Mouse (Mus musculus) forebrain, embryonic 16.5 days (tissue): Measurements from ENCODE around the gene Grm4. TPM values are rescaled to one million over a fixed set of nuclear protein-coding genes. Genes with fewer than 3 reads are reported as not detected.

Source experiments
- ATAC-seq: fragments of 200-750 bp; cut with Nextera tagmentation; 2 replicates; pipeline ENCODE4 v1.8.0; 2017; ENCODE audit warnings: mild to moderate bottlenecking, moderate library complexity
- H3K27ac ChIP-seq: fragments of 300-500 bp; sonication (generic); 2 replicates; pipeline ENCODE4 v1.5.1; 2014; ENCODE audit warnings: low read length, control low read depth
- H3K27me3 ChIP-seq: fragments of 300-500 bp; sonication (generic); replicated peaks from 2 replicates; pipeline ENCODE4 v1.6.1; 2014; ENCODE audit warnings: low read length; ENCODE audit not compliant: control insufficient read depth, insufficient read depth
- H3K36me3 ChIP-seq: fragments of 300-500 bp; sonication (generic); 2 replicates; pipeline ENCODE4 v1.6.1; 2014; ENCODE audit not compliant: control insufficient read depth, insufficient read depth
- H3K4me1 ChIP-seq: fragments of 300-500 bp; sonication (generic); replicated peaks from 2 replicates; pipeline ENCODE4 v1.6.1; 2014; ENCODE audit warnings: low read length; ENCODE audit not compliant: control insufficient read depth, insufficient read depth
- H3K4me2 ChIP-seq: fragments of 300-500 bp; sonication (generic); 2 replicates; pipeline ENCODE4 v1.6.1; 2014; ENCODE audit warnings: mild to moderate bottlenecking, low read length, control low read depth
- H3K4me3 ChIP-seq: fragments of 300-500 bp; sonication (generic); replicated peaks from 2 replicates; pipeline ENCODE4 v1.5.1; 2014; ENCODE audit warnings: mild to moderate bottlenecking, low read length, control low read depth
- H3K9ac ChIP-seq: fragments of 300-500 bp; sonication (generic); replicated peaks from 2 replicates; pipeline ENCODE4 v1.6.1; 2014; ENCODE audit warnings: low read depth, low read length, control low read depth
- H3K9me3 ChIP-seq: fragments of 300-500 bp; sonication (generic); 2 replicates; pipeline ENCODE4 v1.6.1; 2016; ENCODE audit warnings: low read length; ENCODE audit not compliant: control insufficient read depth
- WGBS: fragments of 180-500 bp; shearing (Covaris S2); extraction: QIAGEN DNeasy Blood & Tissue Kit; methylation state at CpG from one replicate; pipeline ENCODE4 v1.1.7; 2014; 5-methylcytosine and 5-hydroxymethylcytosine counted together
- polyA plus RNA-seq: library from polyadenylated mRNA; unstranded; fragments of >200 nt; fragmentation: Nextera tagmentation; extraction: Ambion mirVana; gene quantifications from 2 replicates; pipeline ENCODE4 v1.2.1, GENCODE M21; 2015

Gene Grm4
- polyA plus RNA-seq, 1 experiment from 2014 or later, result 4.0 TPM

DNA sequence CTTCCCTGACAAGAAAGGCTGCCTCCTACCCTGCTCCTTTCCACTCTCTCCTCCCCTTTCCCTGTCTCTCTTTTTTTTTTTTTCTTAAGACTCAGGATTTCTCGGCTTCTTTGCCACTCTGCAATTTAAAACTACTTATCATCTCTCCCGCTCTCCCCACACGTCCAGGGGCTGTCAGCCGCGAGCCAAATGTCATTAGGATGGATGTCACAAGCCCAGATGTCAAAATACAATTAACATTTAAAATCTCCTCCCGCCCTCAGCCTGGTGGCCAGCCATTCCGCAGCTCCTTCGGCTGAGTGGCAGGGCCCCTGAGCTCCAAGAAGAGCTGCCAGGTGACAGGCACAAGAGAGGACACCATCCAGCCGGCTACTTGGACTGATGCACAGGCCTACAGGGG, 2.9 kb downstream of the Grm4 start:
- Histone ChIP-seq H3K4me1 (peaks cover 18% of the 10 kb centered on the region), H3K27ac (no peak overlapping the region), H3K36me3 (no peaks in the 10 kb centered on the region), H3K27me3 (peaks cover 52% of the 10 kb centered on the region), H3K9ac (no peak overlapping the region), H3K9me3 (no peaks in the 10 kb centered on the region), H3K4me3 (no peak overlapping the region), H3K4me2 (no peak overlapping the region)
- 4% methylated on average over 9 of the region's 9 CpGs for WGBS
- peak; percentile 27; the same call in 1 of the 2 replicates for ATAC-seq

DNA sequence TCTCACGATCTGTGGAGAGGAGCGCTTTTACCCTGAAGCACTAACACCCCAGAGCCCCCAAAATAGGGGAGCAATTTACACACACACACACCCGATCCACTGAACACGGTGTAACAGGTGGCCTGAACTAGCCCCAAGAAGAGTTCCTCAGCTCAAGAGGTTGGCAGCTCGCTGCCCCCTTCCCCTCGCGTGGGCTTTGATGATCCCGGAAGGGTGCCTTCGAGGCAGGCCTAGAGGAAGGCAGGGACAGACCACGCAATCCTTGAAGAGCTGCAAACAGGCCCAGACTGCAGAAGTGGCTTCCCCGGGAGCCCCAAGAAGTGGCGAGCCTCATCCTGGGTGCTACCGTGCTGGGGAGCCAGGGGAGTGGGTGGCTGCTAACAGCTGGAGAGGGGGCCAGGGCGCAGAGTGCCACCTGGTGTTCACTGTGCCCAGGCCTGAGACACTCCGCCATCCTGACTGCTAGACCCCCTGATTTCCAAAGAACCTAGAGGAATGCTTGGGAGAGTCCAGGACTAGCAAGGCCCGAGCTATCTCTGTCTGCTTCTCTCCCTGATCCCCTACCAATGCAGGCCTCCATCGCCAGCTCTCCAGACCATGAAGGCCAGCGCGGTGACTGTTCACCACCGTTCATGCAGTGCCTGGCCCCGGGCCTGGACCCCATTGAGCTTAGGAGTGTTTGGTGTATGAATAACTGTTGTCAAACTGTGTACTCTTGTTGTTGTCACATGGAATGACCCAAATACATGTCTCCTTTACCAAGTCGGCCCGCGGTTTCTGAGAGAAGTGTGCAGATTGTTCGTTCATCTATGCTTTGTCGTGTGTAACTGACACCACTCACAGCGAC, 7.1 kb downstream of the Grm4 start:
- peak overlapping the region; percentile 92 for H3K4me2 ChIP-seq
- H3K27me3 ChIP-seq, result peaks cover 50% of the 10 kb centered on the region
- H3K4me1 ChIP-seq, result peaks cover 25% of the 10 kb centered on the region
- no peak overlapping the region for H3K9ac ChIP-seq
- no peaks in the 10 kb centered on the region for H3K9me3 ChIP-seq
- H3K27ac ChIP-seq, result no peak overlapping the region
- ATAC-seq, result peak; percentile 36
- no peaks in the 10 kb centered on the region for H3K36me3 ChIP-seq
- WGBS, result 29% methylated on average over 27 of the region's 27 CpGs
- peak overlapping the region; percentile 60 for H3K4me3 ChIP-seq

DNA sequence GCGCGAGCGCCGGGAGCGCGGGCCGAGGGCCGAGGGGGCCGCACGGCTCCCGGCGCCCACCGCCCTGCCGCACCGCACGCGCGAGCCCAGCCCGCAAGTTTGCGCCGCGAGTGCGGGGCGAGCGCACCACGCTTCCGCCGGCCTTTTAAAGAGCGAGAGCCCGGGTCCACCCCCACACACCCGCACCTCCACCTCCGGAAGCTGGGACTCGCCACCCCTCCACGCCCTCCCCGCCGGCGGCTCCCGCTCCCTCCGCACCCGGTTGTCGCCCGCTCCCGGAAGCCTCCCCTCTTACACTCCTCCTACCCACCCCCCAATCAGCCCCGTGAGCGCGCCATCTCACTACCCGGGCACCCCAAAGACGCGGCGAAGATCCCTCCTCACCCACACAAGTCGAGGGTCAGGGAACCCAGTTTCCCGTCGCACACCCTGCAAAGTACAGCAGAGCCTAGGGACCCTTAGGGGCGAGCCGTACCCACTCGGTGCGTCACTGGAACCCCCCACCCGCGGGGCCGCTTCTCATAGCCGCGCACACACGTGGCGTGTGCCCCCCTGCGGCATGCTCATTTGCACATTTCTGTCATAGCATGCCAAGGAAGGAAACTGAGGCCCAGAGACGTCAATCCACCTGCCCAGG, 7.8 kb downstream of the Grm4 start:
- no peak overlapping the region for H3K27ac ChIP-seq
- 1% methylated on average over 50 of the region's 66 CpGs for WGBS
- ATAC-seq, result peak; percentile 36; the same call in 1 of the 2 replicates

DNA sequence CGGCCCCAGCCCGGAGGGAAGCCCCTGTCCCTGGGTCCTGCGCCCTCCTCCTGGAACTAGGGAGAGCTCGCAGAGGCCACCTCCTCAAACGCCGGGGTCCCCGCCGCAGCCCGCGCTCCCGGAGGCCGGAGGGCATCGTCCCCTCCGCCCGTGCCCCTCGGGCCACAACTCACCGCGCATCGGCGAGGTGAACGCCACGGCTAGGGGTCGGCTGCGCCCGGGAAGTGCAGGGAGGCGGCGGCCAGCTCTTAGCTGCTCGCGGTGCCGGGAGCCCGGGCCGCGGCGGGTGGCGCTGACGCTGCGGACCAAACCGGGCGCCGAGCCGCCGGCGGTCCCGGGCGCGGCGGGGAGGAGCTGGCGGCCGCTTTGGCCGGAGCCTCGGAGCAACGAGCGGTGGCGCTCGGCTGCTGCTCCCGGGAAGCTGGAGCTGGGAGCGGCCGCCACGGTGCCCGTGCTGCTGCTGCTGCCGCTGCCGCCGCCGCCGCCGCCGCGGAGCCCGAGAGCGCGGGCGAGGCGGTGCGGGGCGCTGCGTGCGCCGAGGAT, 8.5 kb downstream of the Grm4 start:
- H3K9me3 ChIP-seq, result no peaks in the 10 kb centered on the region
- H3K36me3 ChIP-seq, result no peaks in the 10 kb centered on the region
- peak overlapping the region; percentile 68 for H3K9ac ChIP-seq
- H3K4me2 ChIP-seq, result peak overlapping the region; percentile 92
- no peak overlapping the region for H3K27ac ChIP-seq
- H3K27me3 ChIP-seq, result peaks cover 48% of the 10 kb centered on the region
- under 1% methylated on average over 60 of the region's 78 CpGs for WGBS
- peak overlapping the region; percentile 60 for H3K4me3 ChIP-seq
- peak; percentile 5; the same call in 1 of the 2 replicates for ATAC-seq
- H3K4me1 ChIP-seq, result peaks cover 19% of the 10 kb centered on the region

More for the DNA sequence above, 7.8 kb downstream of the Grm4 start:
- H3K27me3 ChIP-seq, result peaks cover 48% of the 10 kb centered on the region
- peaks cover 22% of the 10 kb centered on the region for H3K4me1 ChIP-seq
- H3K36me3 ChIP-seq, result no peaks in the 10 kb centered on the region
- no peaks in the 10 kb centered on the region for H3K9me3 ChIP-seq
- peak overlapping the region; percentile 60 for H3K4me3 ChIP-seq
- H3K9ac ChIP-seq, result peak overlapping the region; percentile 68
- peak overlapping the region; percentile 92 for H3K4me2 ChIP-seq

DNA sequence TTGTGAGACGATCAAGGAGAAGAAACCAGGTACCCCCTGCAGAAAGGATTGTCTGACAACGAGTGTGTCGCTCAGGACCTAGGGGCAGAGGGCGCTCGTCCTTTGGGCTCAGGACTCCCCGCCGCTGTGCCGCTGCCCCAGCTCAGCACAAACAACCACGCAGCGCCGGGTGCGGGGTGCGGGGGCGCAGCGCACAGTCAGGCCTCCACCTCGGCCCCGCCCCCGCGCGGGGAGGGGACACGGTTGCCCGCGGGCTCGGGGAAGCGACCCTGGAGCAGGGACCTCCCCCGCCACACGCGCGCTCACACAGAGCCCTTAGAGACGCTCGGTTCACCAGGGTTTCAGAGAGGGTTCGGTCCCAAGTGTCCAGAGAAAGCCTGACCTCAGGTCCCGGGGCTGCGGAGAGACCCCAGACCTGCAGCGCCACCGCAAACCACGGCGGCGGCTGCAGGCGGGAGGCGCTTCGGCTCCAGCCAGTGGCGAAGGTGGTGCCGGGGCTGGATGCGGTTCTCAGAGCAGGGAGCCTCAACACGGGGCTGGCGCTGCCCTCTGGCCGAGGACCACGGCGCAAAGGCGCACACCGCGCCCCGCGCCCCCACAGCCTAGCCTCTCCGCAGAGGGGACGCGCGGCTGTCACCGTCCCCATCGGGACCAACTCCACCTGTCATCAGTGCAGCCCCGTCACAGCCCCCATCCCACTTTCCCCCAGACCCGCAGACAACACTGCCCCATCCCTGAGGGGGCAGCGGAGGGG, 9.2 kb downstream of the Grm4 start:
- H3K9ac ChIP-seq, result peak overlapping the region; percentile 68
- peaks cover 44% of the 10 kb centered on the region for H3K27me3 ChIP-seq
- WGBS, result under 1% methylated on average over 61 of the region's 64 CpGs
- H3K4me2 ChIP-seq, result peak overlapping the region; percentile 92
- peak overlapping the region; percentile 60 for H3K4me3 ChIP-seq
- ATAC-seq, result peak; percentile 29
- peaks cover 17% of the 10 kb centered on the region for H3K4me1 ChIP-seq
- no peaks in the 10 kb centered on the region for H3K9me3 ChIP-seq
- no peaks in the 10 kb centered on the region for H3K36me3 ChIP-seq
- H3K27ac ChIP-seq, result 0 out of 2 replicates have a peak overlapping the region, but pooled peaks have one; percentile 26

DNA sequence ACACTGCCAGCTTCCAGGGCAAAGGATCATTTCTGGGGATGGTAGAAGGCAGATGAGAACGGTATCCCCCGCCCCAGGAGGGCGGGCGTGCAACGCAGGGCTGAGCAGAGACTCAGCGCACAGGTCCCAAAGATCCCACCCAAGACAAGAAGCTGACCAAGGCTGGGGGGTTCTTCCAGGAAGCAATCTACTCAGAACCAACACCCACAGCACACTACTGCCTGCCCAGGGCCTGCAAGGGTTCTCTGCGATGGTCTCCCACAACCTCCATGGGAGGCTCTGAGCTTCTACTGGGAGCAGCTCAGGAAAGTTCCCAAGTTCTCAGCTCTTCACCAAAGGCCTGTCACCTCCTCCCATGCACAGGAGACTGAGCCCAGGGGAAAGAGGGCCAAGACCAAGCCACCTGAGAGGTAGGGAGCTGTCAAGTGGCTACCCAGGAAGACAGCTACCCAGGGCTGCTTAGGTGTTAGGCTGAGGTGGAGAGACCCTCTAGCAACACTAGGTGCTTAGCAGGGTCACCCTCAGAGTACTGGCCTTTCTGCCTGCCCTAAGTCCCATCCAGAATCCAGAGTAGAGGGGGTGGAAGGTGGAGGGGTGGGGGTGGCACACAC, 10.0 kb downstream of the Grm4 start:
- H3K4me2 ChIP-seq, result peak overlapping the region; percentile 92
- H3K9ac ChIP-seq, result no peak overlapping the region
- WGBS, result 87% methylated on average over 7 of the region's 7 CpGs
- ATAC-seq, result no peak
- peaks cover 40% of the 10 kb centered on the region for H3K27me3 ChIP-seq
- H3K36me3 ChIP-seq, result no peaks in the 10 kb centered on the region
- H3K27ac ChIP-seq, result no peak overlapping the region
- peak overlapping the region; percentile 60 for H3K4me3 ChIP-seq
- H3K9me3 ChIP-seq, result no peaks in the 10 kb centered on the region
- peaks cover 17% of the 10 kb centered on the region for H3K4me1 ChIP-seq

DNA sequence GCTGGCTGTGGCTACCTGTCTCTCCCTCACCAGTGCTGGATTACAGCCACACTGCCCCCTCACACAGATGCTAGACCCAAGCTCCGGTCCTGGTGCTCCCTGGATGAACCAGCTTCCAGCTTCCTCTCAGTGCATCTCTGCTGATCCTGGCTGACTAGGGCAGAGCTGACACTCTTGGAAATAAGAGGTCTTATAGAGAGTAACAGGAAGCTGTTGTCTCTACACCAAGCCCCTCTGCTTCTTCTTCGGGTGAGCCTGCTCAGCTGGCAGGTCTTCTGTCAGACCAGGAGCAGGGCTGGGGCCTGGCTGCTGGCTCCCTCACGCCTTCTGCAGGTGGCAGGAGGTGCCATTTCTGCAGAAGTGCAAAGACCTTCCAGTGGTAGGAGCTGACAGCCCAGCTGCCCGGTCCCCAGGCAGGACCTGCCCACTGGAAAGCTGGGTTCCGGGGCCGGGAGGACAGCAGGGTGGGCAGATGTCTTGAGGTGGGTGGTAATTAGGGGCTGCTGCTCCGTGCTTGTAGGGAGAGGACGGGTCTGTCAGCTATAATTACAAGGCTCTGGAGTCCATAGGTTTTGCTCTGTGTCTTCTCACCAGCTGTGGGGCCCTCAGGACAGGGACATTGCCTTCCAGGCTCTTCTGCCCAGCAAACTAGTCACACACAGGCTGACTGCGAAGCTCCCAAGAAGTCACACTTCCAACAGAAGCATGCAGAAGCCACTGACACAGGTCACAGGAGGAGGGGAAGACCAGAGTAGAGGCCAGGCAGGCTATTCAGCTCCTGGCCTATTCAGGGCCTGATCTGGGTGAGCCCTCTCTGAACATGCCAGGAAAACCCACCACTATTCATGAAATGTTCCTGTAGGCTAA, 10.7 kb downstream of the Grm4 start:
- 50% methylated on average over 9 of the region's 9 CpGs for WGBS
- Histone ChIP-seq H3K27me3 (peaks cover 34% of the 10 kb centered on the region), H3K4me1 (peaks cover 19% of the 10 kb centered on the region), H3K9me3 (no peaks in the 10 kb centered on the region), H3K9ac (no peak overlapping the region), H3K4me3 (no peak overlapping the region), H3K36me3 (no peaks in the 10 kb centered on the region), H3K4me2 (no peak overlapping the region), H3K27ac (no peak overlapping the region)
- ATAC-seq, result no peak

GRCm38 (mm10) chr17:27509056-27509455, 12.1 kb downstream of the Grm4 start:
- Histone ChIP-seq H3K9ac (no peak overlapping the region), H3K4me3 (no peak overlapping the region), H3K27ac (no peak overlapping the region), H3K4me1 (peaks cover 21% of the 10 kb centered on the region), H3K9me3 (no peaks in the 10 kb centered on the region), H3K36me3 (no peaks in the 10 kb centered on the region), H3K4me2 (no peak overlapping the region), H3K27me3 (peaks cover 21% of the 10 kb centered on the region)
- WGBS, result 76% methylated on average over 5 of the region's 5 CpGs
- ATAC-seq, result no peak
